Mouse (Mus musculus): ENCODE results near the gene Rplp2. TPM values are rescaled to one million over a fixed set of nuclear protein-coding genes. Genes with fewer than 3 reads are reported as not detected.

Rplp2 gene
- polyA plus RNA-seq, 1 experiment from 2014 or later = 941 TPM

DNA sequence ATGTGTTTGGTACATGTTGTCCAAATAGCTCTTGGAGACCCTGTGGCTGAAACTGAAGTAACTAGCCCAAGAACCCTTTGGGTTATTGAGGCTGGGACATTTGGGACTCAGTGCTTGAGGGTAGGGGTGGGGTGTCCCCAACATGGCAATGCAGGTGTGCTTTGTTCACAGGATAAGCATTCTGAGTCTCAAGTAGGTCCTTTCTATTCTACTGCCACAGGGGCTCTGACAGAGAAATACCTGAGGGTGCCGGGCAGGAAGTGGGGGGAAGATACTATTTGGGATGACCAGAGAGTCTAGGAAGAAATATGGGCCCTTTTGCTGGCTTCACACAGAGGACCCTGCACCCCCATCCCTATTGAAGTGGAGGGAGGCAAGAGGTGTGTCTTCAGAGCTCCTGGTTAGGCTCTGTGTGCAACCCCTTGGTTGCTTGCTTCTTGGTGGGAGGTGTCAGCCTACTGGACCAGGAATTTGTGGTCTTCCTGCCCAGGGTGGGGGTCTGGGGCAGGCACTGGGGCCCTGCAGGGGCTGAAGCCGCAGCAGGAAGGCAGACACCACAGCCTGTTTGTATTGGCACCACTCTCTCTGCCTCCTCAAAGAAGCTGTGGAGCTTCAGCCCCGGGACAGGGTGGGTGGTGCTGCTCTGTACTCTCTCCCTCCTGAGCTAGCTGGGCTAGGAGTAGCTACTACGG, 30.6 kb downstream of the Rplp2 start:
- peak overlapping the region; percentile 80; the same call in 1 of the 2 replicates for H3K4me3 ChIP-seq
- peak overlapping the region; percentile 84 for H3K4me2 ChIP-seq

DNA sequence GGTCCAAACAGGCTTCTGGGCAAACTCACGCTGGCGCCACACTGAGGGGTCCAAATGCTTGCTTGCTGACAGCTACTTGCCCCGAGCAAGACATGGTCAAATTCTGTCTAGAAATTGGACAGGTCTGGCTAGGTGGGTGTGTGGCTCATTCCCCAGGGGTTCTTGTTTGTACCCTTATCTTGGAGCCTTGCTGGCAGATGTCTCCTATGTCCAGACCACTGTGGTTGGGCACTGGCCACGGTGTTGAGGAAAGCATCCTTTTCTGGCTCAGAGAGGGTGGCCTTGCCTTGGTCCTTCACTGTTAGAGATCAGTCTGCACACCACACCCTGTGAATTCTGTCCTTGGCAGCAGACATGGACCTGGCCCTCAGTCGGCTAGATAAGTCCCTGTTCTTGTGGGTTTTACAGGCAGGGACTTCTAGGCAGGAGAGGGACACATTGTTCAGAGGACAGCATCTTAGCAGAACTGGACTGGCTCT, 31.1 kb downstream of the Rplp2 start:
- Histone ChIP-seq H3K4me3 (no peak overlapping the region), H3K27ac (ENCODE audit: poor library complexity, severe bottlenecking) (peak overlapping the region; percentile 93), H3K4me1 (replicated peaks) (peaks cover 72% of the 10 kb centered on the region), H3K4me2 (peak overlapping the region; percentile 84), H3K9ac (peak overlapping the region; percentile 17), H3K9me3 (replicated peaks) (no peaks in the 10 kb centered on the region), H3K36me3 (no peaks in the 10 kb centered on the region), H3K27me3 (replicated peaks) (peaks cover 10% of the 10 kb centered on the region)
- WGBS = 40% methylated on average over 5 of the region's 5 CpGs
- no peak for ATAC-seq (ENCODE audit: insufficient number of reproducible peaks, low FRiP score)

More for the DNA sequence above, 30.6 kb downstream of the Rplp2 start:
- Histone ChIP-seq H3K4me1 (replicated peaks) (peaks cover 71% of the 10 kb centered on the region), H3K27me3 (replicated peaks) (peaks cover 5% of the 10 kb centered on the region), H3K9ac (peak overlapping the region; percentile 83), H3K27ac (ENCODE audit: poor library complexity, severe bottlenecking) (peak overlapping the region; percentile 93), H3K9me3 (replicated peaks) (no peaks in the 10 kb centered on the region), H3K36me3 (peaks cover 2% of the 10 kb centered on the region)
- whole genome bisulfite sequencing = 35% methylated on average over 4 of the region's 4 CpGs
- ATAC-seq (ENCODE audit: insufficient number of reproducible peaks, low FRiP score) = peak; percentile 16

DNA sequence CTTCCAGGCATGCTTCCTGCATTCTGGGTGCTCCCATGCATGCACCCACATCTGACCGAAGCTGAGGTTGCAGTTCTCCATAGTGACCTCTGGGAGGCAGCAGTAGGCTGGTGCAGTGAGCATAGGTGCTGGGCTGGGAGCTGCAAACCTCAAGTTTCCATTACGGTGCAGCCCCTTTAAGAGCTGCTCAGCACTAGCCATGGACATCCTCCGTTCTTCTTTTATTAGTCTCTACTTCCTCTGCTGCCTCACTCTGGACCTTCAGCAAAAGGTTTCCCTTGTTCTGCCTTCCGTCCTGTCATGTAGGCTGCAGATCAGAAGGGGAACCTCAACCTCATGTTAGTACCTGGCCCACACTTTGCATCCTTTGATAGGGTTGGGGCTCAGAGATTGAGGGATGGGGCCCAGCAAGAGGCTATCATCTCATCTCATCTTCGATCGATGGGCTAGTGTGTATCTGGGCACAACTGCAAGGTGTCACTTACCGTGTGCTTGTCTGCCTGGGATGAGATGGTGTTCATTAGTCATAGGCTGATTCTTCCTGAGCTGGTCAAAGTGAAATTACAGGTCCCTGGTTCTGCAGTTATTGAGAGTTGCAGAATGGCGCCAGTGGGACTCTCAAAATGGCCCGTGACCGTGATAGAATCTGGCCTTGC, 33.8 kb downstream of the Rplp2 start:
- Histone ChIP-seq H3K4me1 (replicated peaks) (peaks cover 64% of the 10 kb centered on the region), H3K9ac (peak overlapping the region; percentile 80; the same call in 1 of the 2 replicates), H3K27me3 (replicated peaks) (peaks cover 13% of the 10 kb centered on the region), H3K9me3 (replicated peaks) (no peaks in the 10 kb centered on the region), H3K4me2 (peak overlapping the region; percentile 98), H3K36me3 (no peaks in the 10 kb centered on the region), H3K4me3 (peak overlapping the region; percentile 59), H3K27ac (ENCODE audit: poor library complexity, severe bottlenecking) (no peak overlapping the region)
- 12% methylated on average over 10 of the region's 10 CpGs for WGBS
- ATAC-seq (ENCODE audit: insufficient number of reproducible peaks, low FRiP score) = no peak

DNA sequence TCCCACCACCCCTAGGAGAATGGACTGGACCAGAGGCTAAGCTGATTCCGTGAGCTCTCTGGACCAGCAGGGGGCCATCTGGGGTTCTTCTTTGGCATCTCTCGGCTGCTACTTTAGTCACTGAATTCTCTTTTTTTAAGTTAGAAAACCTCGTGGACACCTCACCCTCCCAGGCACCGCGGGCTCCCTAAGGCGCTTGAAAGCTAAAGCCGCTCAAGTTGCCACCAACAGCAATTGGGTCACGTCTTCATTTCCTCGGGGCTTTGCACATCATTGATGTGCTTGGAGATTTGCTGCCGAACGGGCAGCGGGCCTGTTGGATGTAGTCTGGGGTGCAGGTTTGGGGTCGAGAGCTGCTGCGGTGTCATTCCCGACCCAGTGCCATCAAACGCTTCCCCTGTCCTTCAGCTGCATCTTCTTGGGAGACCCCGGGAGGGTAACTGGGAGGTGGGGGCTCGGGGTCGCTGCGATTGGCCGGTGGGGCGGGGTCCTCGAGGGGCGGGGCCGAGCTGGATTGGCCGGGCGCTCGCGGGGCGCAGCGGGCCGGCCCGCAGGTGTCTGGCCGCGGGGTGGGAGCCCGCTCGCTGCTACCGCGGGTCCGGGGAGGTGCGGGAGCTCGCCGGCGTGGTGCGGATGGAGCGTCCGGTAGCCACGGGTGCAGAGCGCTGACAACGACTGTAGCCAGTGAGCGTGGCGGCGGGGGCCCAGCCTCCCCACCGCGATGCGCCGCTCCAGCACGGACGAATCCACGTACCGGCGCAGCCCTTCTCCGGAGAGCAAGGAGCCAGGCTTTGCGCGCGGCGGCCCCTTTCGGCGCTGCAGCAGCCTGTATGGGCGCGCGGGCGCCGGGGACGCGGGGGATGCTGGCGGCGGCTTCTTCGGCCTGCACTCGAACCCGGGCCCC, 34.6 kb downstream of the Rplp2 start:
- H3K27me3 ChIP-seq (replicated peaks) = peaks cover 13% of the 10 kb centered on the region
- under 1% methylated on average over 73 of the region's 81 CpGs for whole genome bisulfite sequencing
- H3K4me3 ChIP-seq = peak overlapping the region; percentile 59
- no peak overlapping the region for H3K27ac ChIP-seq (ENCODE audit: poor library complexity, severe bottlenecking)
- H3K36me3 ChIP-seq = no peaks in the 10 kb centered on the region
- ATAC-seq (ENCODE audit: insufficient number of reproducible peaks, low FRiP score) = peak; percentile 9; the same call in 1 of the 2 replicates
- H3K4me1 ChIP-seq (replicated peaks) = peaks cover 56% of the 10 kb centered on the region
- no peaks in the 10 kb centered on the region for H3K9me3 ChIP-seq (replicated peaks)
- H3K4me2 ChIP-seq = peak overlapping the region; percentile 98
- H3K9ac ChIP-seq = peak overlapping the region; percentile 80

DNA sequence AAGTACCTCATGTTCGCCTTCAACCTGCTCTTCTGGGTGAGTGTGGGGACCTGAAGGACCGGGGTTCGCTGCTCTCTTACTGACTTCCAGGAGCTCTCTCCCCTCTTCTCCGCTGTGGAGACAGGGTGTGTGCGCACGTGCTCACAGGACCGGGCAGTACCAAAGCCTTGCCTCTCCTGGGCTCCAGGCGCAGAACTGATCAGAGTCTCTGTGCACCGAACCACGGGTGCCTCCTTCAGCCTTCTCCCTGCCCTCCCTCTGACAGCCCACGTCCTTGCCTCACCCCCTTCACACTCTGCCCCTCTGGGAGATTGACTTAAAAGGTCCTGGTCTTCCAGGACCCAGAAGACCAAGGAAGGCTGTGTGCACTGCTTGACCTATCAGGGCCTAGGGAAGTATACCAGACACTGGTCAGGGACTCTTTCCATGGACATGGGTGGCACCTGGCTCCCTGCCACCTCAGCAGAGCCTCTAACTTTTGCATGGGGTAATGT, 35.4 kb downstream of the Rplp2 start:
- peaks cover 50% of the 10 kb centered on the region for H3K4me1 ChIP-seq (replicated peaks)
- H3K36me3 ChIP-seq = no peaks in the 10 kb centered on the region
- ATAC-seq (ENCODE audit: insufficient number of reproducible peaks, low FRiP score) = no peak
- H3K4me3 ChIP-seq = peak overlapping the region; percentile 59
- H3K9me3 ChIP-seq (replicated peaks) = no peaks in the 10 kb centered on the region
- H3K27ac ChIP-seq (ENCODE audit: poor library complexity, severe bottlenecking) = no peak overlapping the region
- 17% methylated on average over 11 of the region's 11 CpGs for WGBS
- H3K4me2 ChIP-seq = peak overlapping the region; percentile 98
- peaks cover 13% of the 10 kb centered on the region for H3K27me3 ChIP-seq (replicated peaks)
- peak overlapping the region; percentile 80 for H3K9ac ChIP-seq

DNA sequence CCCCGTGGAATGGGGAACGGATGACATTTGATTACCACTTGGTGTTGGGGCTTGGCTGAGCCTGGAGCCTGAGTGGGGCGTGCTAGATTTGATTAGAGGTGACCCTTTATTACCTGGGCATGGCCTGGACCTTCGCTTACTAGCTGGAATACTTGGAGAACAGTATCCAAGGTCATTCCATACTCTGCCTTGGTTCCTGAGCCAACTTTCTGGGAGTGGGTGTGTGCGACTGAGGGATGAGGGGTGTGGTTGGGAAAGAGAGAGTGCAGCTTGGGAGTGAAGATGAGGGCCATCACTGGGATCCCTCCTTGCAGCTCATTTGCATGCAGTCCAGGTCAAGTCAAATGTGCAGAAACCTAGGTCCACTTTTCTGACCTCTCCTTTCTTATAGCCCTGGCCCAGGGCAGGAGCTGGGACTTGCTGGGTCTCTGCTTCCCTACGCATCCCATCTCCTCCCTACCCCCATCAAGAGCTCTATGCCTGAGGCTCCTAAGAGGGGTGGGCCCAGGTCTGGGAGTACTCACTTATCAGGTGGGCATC, 36.0 kb downstream of the Rplp2 start:
- Histone ChIP-seq H3K4me1 (replicated peaks) (peaks cover 44% of the 10 kb centered on the region), H3K27ac (ENCODE audit: poor library complexity, severe bottlenecking) (no peak overlapping the region), H3K36me3 (0 out of 2 replicates have a peak, but pooled peaks cover 2% of the 10 kb centered on the region), H3K4me2 (0 out of 2 replicates have a peak overlapping the region, but pooled peaks have one; percentile 98), H3K9ac (no peak overlapping the region), H3K9me3 (replicated peaks) (no peaks in the 10 kb centered on the region), H3K27me3 (replicated peaks) (peaks cover 13% of the 10 kb centered on the region), H3K4me3 (no peak overlapping the region)
- 79% methylated on average over 6 of the region's 6 CpGs for WGBS
- ATAC-seq (ENCODE audit: insufficient number of reproducible peaks, low FRiP score) = no peak

DNA sequence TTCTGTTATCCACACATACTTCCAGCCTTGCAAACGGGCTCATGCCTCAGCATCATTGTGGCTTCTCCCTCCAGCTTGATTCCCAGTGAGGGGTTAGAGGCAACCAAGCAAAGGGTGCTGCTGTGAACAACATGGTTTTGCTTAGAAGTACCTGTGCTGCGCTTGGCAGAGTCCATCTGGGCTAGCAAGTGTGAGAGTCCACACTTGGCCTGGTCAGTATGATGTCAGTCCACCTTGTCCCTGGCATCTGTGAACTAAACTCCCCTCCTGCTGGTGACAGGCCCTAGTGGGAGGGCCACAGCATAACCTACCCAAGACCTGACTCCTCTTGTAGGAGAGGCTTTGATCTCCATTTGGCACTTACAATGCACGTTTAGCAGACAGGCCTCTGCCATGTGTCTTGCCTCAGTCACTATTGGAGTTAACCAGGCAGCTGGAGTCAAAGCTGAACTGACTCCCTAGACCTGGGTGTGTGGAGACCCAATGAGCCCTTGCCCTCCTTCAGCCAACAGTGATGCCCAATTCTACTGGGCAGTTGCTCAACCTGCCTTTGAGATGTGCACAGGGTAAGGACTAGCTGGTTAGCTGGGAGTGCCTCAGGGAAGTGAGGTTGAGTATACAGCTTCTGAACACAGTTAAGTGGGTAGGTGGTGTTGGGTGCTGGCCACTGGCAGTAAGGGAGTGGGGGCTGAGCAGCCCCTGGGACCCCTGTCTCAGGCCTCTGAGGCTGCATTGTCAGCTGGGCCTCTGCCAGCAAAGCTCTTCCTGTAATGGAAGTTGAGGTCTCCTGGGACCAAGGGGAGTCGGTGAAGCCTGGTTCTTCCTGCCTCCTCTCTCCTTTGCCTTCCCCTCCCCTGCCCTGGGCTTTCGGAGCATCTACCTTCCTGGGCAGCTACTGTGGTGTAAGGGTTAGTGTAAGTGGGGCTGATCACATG, 37.3 kb downstream of the Rplp2 start:
- 58% methylated on average over 5 of the region's 5 CpGs for WGBS
- ATAC-seq (ENCODE audit: insufficient number of reproducible peaks, low FRiP score) = no peak

DNA sequence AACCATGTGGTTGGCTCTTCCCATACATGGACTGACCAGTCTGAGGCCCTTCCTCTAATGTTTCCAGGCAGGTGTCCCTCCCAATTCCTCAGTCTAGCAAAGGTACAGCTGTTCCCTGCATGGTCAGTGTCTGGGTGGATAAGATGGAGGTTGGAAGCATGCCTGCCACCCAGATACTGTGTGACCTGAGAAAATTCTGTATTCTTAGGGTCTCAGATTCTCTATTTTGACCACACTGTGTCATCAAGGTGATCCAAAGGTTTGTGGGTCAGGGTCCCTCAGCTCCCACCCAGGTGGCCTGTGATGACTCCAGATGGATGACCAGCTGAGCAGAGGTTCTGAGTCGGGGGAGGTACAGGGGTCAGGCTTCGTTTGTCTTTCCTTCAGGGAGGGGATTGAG, 38.0 kb downstream of the Rplp2 start:
- Histone ChIP-seq H3K4me1 (replicated peaks) (peaks cover 35% of the 10 kb centered on the region), H3K9ac (no peak overlapping the region), H3K4me3 (no peak overlapping the region), H3K36me3 (0 out of 2 replicates have a peak, but pooled peaks cover 2% of the 10 kb centered on the region), H3K27me3 (replicated peaks) (peaks cover 13% of the 10 kb centered on the region), H3K4me2 (no peak overlapping the region), H3K27ac (ENCODE audit: poor library complexity, severe bottlenecking) (no peak overlapping the region), H3K9me3 (replicated peaks) (no peaks in the 10 kb centered on the region)
- ATAC-seq (ENCODE audit: insufficient number of reproducible peaks, low FRiP score) = no peak
- 79% methylated on average over 2 of the region's 2 CpGs for WGBS

More for the DNA sequence above, 37.3 kb downstream of the Rplp2 start:
- H3K36me3 ChIP-seq = 0 out of 2 replicates have a peak, but pooled peaks cover 2% of the 10 kb centered on the region
- no peaks in the 10 kb centered on the region for H3K9me3 ChIP-seq (replicated peaks)
- peaks cover 13% of the 10 kb centered on the region for H3K27me3 ChIP-seq (replicated peaks)
- H3K27ac ChIP-seq (ENCODE audit: poor library complexity, severe bottlenecking) = no peak overlapping the region
- no peak overlapping the region for H3K4me2 ChIP-seq
- peaks cover 38% of the 10 kb centered on the region for H3K4me1 ChIP-seq (replicated peaks)
- no peak overlapping the region for H3K9ac ChIP-seq
- H3K4me3 ChIP-seq = no peak overlapping the region

DNA sequence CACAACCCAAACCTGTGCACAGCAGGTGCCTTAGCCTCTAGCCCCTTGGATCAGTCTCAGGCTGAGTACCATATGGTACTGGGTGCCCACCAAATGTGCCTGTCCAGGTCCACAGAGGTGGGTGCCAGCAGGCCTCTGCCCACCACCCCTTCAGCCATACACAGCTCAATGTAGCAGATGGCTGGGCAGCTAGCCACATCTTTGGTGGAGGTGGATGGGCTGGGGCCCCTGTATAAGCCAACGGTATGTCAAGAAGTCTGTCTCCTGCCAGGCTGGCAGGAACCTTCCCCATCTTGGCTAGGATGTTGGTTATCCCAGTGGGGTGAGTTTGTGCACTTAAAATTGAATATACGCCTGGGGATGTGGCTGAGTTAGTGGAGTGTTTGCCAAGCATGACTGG, 38.4 kb downstream of the Rplp2 start:
- Histone ChIP-seq H3K27me3 (replicated peaks) (peaks cover 13% of the 10 kb centered on the region), H3K4me2 (no peak overlapping the region), H3K4me3 (no peak overlapping the region), H3K27ac (ENCODE audit: poor library complexity, severe bottlenecking) (no peak overlapping the region), H3K9ac (no peak overlapping the region), H3K4me1 (replicated peaks) (peaks cover 31% of the 10 kb centered on the region), H3K36me3 (peaks cover 5% of the 10 kb centered on the region), H3K9me3 (replicated peaks) (no peaks in the 10 kb centered on the region)
- ATAC-seq (ENCODE audit: insufficient number of reproducible peaks, low FRiP score) = no peak
- 86% methylated on average over 2 of the region's 2 CpGs for WGBS

DNA sequence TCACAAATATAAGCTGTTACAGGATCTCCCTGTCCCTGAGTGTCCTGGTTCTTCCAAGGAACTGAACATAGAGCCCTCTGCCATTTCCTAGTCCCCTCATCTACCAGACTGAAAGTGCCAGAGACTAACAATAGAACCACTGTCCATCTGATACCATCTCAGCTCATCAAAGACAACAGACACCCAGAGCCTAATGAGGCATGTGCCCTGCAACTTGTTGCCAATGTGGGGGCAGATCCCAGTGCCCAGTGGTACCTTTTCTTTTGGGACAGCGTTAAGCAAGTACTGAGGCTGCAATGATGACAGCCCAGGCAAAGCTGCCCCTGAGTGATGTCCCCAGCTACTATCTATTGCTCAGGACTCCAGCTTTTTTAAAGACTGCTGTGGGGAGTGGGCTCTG, 39.1 kb downstream of the Rplp2 start:
- 84% methylated on average over 1 of the region's 1 CpGs for whole genome bisulfite sequencing
- H3K4me1 ChIP-seq (replicated peaks) = peaks cover 25% of the 10 kb centered on the region

More for the DNA sequence above, 39.1 kb downstream of the Rplp2 start:
- Histone ChIP-seq H3K9me3 (replicated peaks) (no peaks in the 10 kb centered on the region), H3K9ac (no peak overlapping the region), H3K27ac (ENCODE audit: poor library complexity, severe bottlenecking) (no peak overlapping the region), H3K4me2 (no peak overlapping the region), H3K4me3 (no peak overlapping the region), H3K36me3 (peaks cover 11% of the 10 kb centered on the region), H3K27me3 (replicated peaks) (peaks cover 13% of the 10 kb centered on the region)
- ATAC-seq (ENCODE audit: insufficient number of reproducible peaks, low FRiP score) = no peak

Measured in heart, embryonic 12.5 days (tissue).